Mouse (Mus musculus) myocyte (in vitro differentiated cells): ENCODE data around the gene Gm20431. TPM values are rescaled to one million over a fixed set of nuclear protein-coding genes. Genes with fewer than 3 reads are reported as not detected.
A peak's percentile ranks its signal among the peaks of the same experiment; 100 is the strongest.

Source experiments
- H3K27me3 ChIP-seq: one replicate; pipeline ENCODE4 v1.6.1; 2011; ENCODE audit not compliant: control insufficient read depth, insufficient read depth, insufficient read length
- H3K36me3 ChIP-seq: one replicate; pipeline ENCODE4 v1.6.1; 2011; ENCODE audit not compliant: control insufficient read depth, insufficient read depth
- H3K4me2 ChIP-seq: one replicate; pipeline ENCODE4 v1.6.1; 2011; ENCODE audit warnings: low read depth, control low read depth
- H3K4me3 ChIP-seq: one replicate; pipeline ENCODE4 v1.5.1; 2011; ENCODE audit warnings: mild to moderate bottlenecking, control low read depth, moderate library complexity
- H3K79me2 ChIP-seq: one replicate; pipeline ENCODE4 v1.6.1; 2011; ENCODE audit not compliant: control insufficient read depth, insufficient read depth
- H3ac ChIP-seq: one replicate; pipeline ENCODE4 v1.6.1; 2011; ENCODE audit not compliant: control insufficient read depth, insufficient read length
- CEBPB ChIP-seq: IDR thresholded peaks from 2 replicates; pipeline ENCODE4 v1.6.1; 2011; ENCODE audit warnings: mild to moderate bottlenecking, moderate library complexity; ENCODE audit not compliant: poor library complexity, insufficient read depth, severe bottlenecking
- E2F4 ChIP-seq: IDR thresholded peaks from one replicate; pipeline ENCODE4 v1.6.1; 2011; ENCODE audit warnings: mild to moderate bottlenecking, control low read depth, moderate library complexity; ENCODE audit not compliant: insufficient read depth
- MAX ChIP-seq: IDR thresholded peaks from one replicate; pipeline ENCODE4 v1.6.1; 2011; ENCODE audit warnings: low read depth, mild to moderate bottlenecking, control low read depth
- MYOD1 ChIP-seq, 3 experiments: IDR thresholded peaks; one replicate each; pipeline ENCODE4 v1.6.1; 2011; ENCODE audit warnings: control low read depth in 2 of 3, low read depth in 2 of 3, mild to moderate bottlenecking in 2 of 3, moderate library complexity in 1 of 3; ENCODE audit not compliant: insufficient read length in 2 of 3, control insufficient read depth in 1 of 3
- MYOG ChIP-seq, 3 experiments: IDR thresholded peaks; one replicate each; pipeline ENCODE4 v1.6.1; 2011; ENCODE audit warnings: control low read depth in 2 of 3, low read depth in 2 of 3, mild to moderate bottlenecking in 2 of 3; ENCODE audit not compliant: insufficient read length in 2 of 3, control insufficient read depth in 1 of 3, insufficient read depth in 1 of 3
- POLR2A ChIP-seq: IDR thresholded peaks from one replicate; pipeline ENCODE4 v1.6.1; 2011; ENCODE audit warnings: low read depth, mild to moderate bottlenecking, control low read depth, moderate library complexity; ENCODE audit not compliant: insufficient read length
- POLR2AphosphoS2 ChIP-seq: IDR thresholded peaks from one replicate; pipeline ENCODE4 v1.6.1; 2011; ENCODE audit warnings: low read depth, control low read depth; ENCODE audit not compliant: insufficient read length
- REST ChIP-seq: IDR thresholded peaks from one replicate; pipeline ENCODE4 v1.6.1; 2011; ENCODE audit warnings: mild to moderate bottlenecking, control low read depth, moderate library complexity; ENCODE audit not compliant: insufficient read depth, insufficient read length
- SRF ChIP-seq: IDR thresholded peaks from one replicate; pipeline ENCODE4 v1.6.1; 2011; ENCODE audit warnings: low read depth; ENCODE audit not compliant: control insufficient read depth, insufficient read length
- TCF12 ChIP-seq: IDR thresholded peaks from one replicate; pipeline ENCODE4 v1.6.1; 2011; ENCODE audit warnings: mild to moderate bottlenecking, control low read depth; ENCODE audit not compliant: poor library complexity, insufficient read depth, severe bottlenecking
- TCF3 ChIP-seq: IDR thresholded peaks from one replicate; pipeline ENCODE4 v1.6.1; 2011; ENCODE audit warnings: low read depth, control low read depth; ENCODE audit not compliant: insufficient read length
- USF1 ChIP-seq: IDR thresholded peaks from one replicate; pipeline ENCODE4 v1.6.1; 2011; ENCODE audit warnings: low read depth, mild to moderate bottlenecking, control low read depth, moderate library complexity
- polyA plus RNA-seq: library from polyadenylated mRNA; unstranded; fragments of >200 nt; fragmentation: generic; extraction: Trizol; gene quantifications from one replicate; pipeline ENCODE4 v1.2.1, GENCODE M21; 2012; ENCODE audit warnings: missing spikeins

Gm20431 gene
- polyA plus RNA-seq, 1 experiment: 9.2 TPM

- Histone ChIP-seq H3K4me2 (peak overlapping the region; percentile 81), H3K36me3 (no peaks in the 10 kb centered on the region), H3K4me3 (no peak overlapping the region), H3K27me3 (no peaks in the 10 kb centered on the region), H3K79me2 (no peaks in the 10 kb centered on the region), H3ac (no peak overlapping the region)
- TF ChIP-seq MAX: no peak
- TF ChIP-seq TCF12: no peak
- no peak for TF ChIP-seq SRF
- peak in 2 of 3 experiments; percentile 46 to 79 for TF ChIP-seq MYOG (IDR thresholded peaks at IDR 0.05; ENCODE audit: control insufficient read depth in 1 of 3, insufficient read depth in 1 of 3, insufficient read length in 2 of 3, low read depth in 2 of 3)
- no peak for TF ChIP-seq CEBPB
- no peak for TF ChIP-seq TCF3
- TF ChIP-seq MYOD1 (IDR thresholded peaks at IDR 0.05; ENCODE audit: control insufficient read depth in 1 of 3, insufficient read length in 2 of 3, low read depth in 2 of 3): peak in 2 of 3 experiments; percentile 30 to 72
- no peak for TF ChIP-seq E2F4
- no peak for TF ChIP-seq REST
- TF ChIP-seq USF1: peak; percentile 93
- peak; percentile 36 for TF ChIP-seq POLR2AphosphoS2
- peak; percentile 15 for TF ChIP-seq POLR2A
Measured at GRCm38 (mm10) chr2:167697902-167698301, 36.6 kb upstream of the Gm20431 start.

- TF ChIP-seq CEBPB (no peak), MYOD1 (IDR thresholded peaks at IDR 0.05; ENCODE audit: control insufficient read depth in 1 of 3, insufficient read length in 2 of 3, low read depth in 2 of 3) (peak in 1 of 3 experiments; percentile 60), MYOG (IDR thresholded peaks at IDR 0.05; ENCODE audit: control insufficient read depth in 1 of 3, insufficient read depth in 1 of 3, insufficient read length in 2 of 3, low read depth in 2 of 3) (peak in 1 of 3 experiments; percentile 68), POLR2AphosphoS2 (peak; percentile 38), E2F4 (no peak), POLR2A (no peak), SRF (no peak)
- H3ac ChIP-seq: no peak overlapping the region
- no peak overlapping the region for H3K4me3 ChIP-seq
- H3K27me3 ChIP-seq: no peaks in the 10 kb centered on the region
- no peak overlapping the region for H3K4me2 ChIP-seq
- H3K79me2 ChIP-seq: peaks cover 16% of the 10 kb centered on the region
- peaks cover 9% of the 10 kb centered on the region for H3K36me3 ChIP-seq
Measured at GRCm38 (mm10) chr2:167696143-167696542, 34.8 kb upstream of the Gm20431 start.

GRCm38 (mm10) chr2:167695491-167695890 lies 34.2 kb upstream of the Gm20431 start:
- TF ChIP-seq POLR2AphosphoS2: no peak

GRCm38 (mm10) chr2:167694963-167695362 lies 33.7 kb upstream of the Gm20431 start:
- H3K36me3 ChIP-seq: peaks cover 13% of the 10 kb centered on the region
- H3K4me3 ChIP-seq: no peak overlapping the region
- no peak overlapping the region for H3ac ChIP-seq
- no peaks in the 10 kb centered on the region for H3K27me3 ChIP-seq
- H3K4me2 ChIP-seq: no peak overlapping the region
- TF ChIP-seq POLR2AphosphoS2: peak; percentile 65
- no peak for TF ChIP-seq TCF3
- H3K79me2 ChIP-seq: peaks cover 27% of the 10 kb centered on the region

More at GRCm38 (mm10) chr2:167695491-167695890, 34.2 kb upstream of the Gm20431 start:
- peaks cover 13% of the 10 kb centered on the region for H3K36me3 ChIP-seq
- H3K4me3 ChIP-seq: no peak overlapping the region
- H3K79me2 ChIP-seq: peaks cover 22% of the 10 kb centered on the region
- no peak overlapping the region for H3K4me2 ChIP-seq
- H3ac ChIP-seq: no peak overlapping the region
- no peaks in the 10 kb centered on the region for H3K27me3 ChIP-seq

GRCm38 (mm10) chr2:167694244-167694643 lies 32.9 kb upstream of the Gm20431 start:
- peaks cover 13% of the 10 kb centered on the region for H3K36me3 ChIP-seq
- H3K79me2 ChIP-seq: peaks cover 28% of the 10 kb centered on the region
- peak; percentile 58 for TF ChIP-seq POLR2AphosphoS2
- no peak for TF ChIP-seq USF1
- no peak for TF ChIP-seq MYOD1 (IDR thresholded peaks at IDR 0.05; ENCODE audit: control insufficient read depth in 1 of 3, insufficient read length in 2 of 3, low read depth in 2 of 3)
- TF ChIP-seq MYOG (IDR thresholded peaks at IDR 0.05; ENCODE audit: control insufficient read depth in 1 of 3, insufficient read depth in 1 of 3, insufficient read length in 2 of 3, low read depth in 2 of 3): no peak
- no peak for TF ChIP-seq TCF12
- no peak overlapping the region for H3K4me3 ChIP-seq
- H3K4me2 ChIP-seq: no peak overlapping the region
- H3ac ChIP-seq: no peak overlapping the region
- no peaks in the 10 kb centered on the region for H3K27me3 ChIP-seq

- H3K36me3 ChIP-seq: peaks cover 13% of the 10 kb centered on the region
- peaks cover 28% of the 10 kb centered on the region for H3K79me2 ChIP-seq
- no peak overlapping the region for H3K4me2 ChIP-seq
- no peak overlapping the region for H3K4me3 ChIP-seq
- H3ac ChIP-seq: no peak overlapping the region
- peak; percentile 31 for TF ChIP-seq POLR2A
- no peak for TF ChIP-seq SRF
- TF ChIP-seq POLR2AphosphoS2: peak; percentile 82
- TF ChIP-seq E2F4: no peak
- H3K27me3 ChIP-seq: no peaks in the 10 kb centered on the region
Measured at GRCm38 (mm10) chr2:167693540-167693939, 32.2 kb upstream of the Gm20431 start.
